Mouse (Mus musculus): ENCODE data around the gene Cdk18. TPM values are rescaled to one million over a fixed set of nuclear protein-coding genes. Genes with fewer than 3 reads are reported as not detected.

Cdk18 gene
- polyA plus RNA-seq, 1 experiment from 2014 or later, result 1.1 TPM

DNA sequence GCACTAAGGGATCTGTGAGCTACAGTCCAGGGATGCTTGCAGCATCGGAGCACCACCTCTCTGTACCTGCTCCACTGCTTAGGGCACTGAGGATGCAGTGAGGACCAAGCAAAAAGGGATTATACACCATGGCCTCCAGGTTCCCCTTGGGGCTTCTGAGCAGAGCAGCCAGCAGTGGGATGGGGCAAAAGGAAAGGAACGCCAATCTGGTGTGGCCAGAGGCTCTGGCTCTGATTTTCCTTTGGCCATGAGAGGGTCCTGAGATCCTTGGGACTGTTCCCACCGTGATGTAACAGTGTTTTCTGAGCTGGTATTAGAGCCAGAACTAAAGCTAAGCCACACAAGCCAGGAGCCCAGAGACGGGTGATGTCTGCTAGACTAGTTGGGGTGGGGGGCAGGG is 20.2 kb upstream of the Cdk18 start:
- Histone ChIP-seq H3K27me3 (peaks cover 39% of the 10 kb centered on the region), H3K4me3 (replicated peaks) (no peak overlapping the region), H3K4me1 (replicated peaks) (no peaks in the 10 kb centered on the region; the same call in 1 of the 2 replicates), H3K36me3 (no peaks in the 10 kb centered on the region), H3K27ac (no peak overlapping the region), H3K9me3 (replicated peaks) (no peaks in the 10 kb centered on the region), H3K9ac (no peak overlapping the region), H3K4me2 (no peak overlapping the region)
- DNase-seq (no peak), ATAC-seq (ENCODE audit: low read depth) (no peak)
- 46% methylated on average over 4 of the region's 4 CpGs for WGBS (ENCODE audit: insufficient replicate concordance)

DNA sequence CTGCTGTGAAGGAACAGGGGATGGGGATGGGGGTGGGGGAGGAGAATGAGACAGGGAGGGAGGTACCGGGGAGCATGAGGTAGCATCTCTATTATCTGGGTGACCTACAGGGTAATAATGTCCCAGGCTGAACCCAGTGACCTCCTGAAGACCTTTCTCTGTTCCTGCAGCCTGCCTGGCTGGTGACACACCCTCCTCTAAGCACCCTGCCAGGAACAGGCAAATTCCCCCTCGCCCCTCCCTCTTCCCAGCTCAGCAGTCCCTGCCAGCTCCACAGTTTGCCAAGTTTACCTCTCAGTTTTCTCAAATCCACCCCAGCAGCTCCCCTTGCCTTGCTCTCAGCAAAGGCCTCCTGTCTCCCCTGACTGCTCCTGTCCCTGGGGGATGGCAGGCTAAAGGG is 19.3 kb upstream of the Cdk18 start:
- Histone ChIP-seq H3K9me3 (replicated peaks) (no peaks in the 10 kb centered on the region), H3K4me1 (replicated peaks) (no peaks in the 10 kb centered on the region; the same call in 1 of the 2 replicates), H3K27ac (no peak overlapping the region), H3K36me3 (no peaks in the 10 kb centered on the region), H3K4me2 (no peak overlapping the region), H3K27me3 (peaks cover 34% of the 10 kb centered on the region), H3K4me3 (replicated peaks) (no peak overlapping the region), H3K9ac (no peak overlapping the region)
- 15% methylated on average over 2 of the region's 2 CpGs for WGBS (ENCODE audit: insufficient replicate concordance)
- ATAC-seq (ENCODE audit: low read depth), result no peak
- DNase-seq, result no peak

DNA sequence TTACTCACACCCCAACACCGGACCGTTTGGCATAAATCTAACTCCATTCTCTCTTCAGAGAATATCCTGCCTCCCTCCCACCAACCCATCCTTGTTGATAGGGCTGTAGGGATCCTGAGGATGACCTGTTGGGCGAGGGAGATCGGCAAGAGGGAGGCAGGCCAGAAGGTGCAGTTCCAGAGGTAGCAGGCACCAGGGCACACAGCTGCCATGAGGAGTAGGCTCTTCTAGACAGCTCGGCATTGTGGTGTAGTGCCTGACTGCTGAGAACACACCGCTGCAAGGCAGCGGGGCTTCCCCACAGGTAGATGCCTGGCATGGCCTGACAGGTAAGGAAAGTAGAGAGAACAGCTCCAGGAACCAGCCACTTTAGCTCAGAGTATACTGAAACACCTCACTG is 18.3 kb upstream of the Cdk18 start:
- WGBS (ENCODE audit: insufficient replicate concordance), result 34% methylated on average over 7 of the region's 7 CpGs
- H3K4me2 ChIP-seq, result no peak overlapping the region

DNA sequence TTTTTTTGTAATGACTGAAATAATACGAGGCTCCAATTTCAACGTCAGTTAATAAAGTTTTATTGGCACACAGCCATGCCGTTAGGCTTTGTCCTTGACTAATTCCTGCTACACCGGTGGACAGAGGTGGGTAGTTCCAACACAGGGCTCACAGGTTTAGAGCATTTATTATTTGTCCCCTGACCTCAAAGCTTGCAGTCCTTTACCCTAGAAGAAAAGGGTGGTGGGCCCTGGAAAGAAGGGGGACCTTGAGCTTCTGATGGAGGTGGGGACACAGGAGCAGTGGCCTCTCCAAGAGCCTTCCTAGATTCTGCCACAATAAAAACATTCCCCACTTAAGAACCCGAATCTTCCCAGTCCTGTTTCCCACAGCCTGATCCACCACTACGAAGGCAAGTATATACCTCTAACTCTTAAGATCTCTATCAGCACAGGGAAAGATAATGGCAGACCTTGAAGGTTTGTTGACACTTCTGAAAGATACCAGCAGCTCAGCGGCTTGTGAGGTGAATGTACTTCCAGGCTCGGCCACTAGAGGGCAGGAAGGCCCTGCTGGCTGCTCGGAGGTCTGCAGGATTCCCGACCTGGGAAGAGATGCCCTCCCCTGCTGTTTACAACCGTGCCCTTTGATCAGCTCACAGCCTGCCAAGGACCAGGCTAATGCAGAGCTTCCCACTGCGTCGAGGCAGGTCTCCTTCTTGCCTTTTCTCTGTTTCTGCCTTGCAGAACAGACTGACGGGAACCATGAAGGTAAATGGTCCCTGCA is 17.7 kb upstream of the Cdk18 start:
- 21% methylated on average over 14 of the region's 14 CpGs for WGBS (ENCODE audit: insufficient replicate concordance)
- no peak overlapping the region for H3K4me2 ChIP-seq
- no peak overlapping the region for H3K4me3 ChIP-seq (replicated peaks)
- no peaks in the 10 kb centered on the region for H3K36me3 ChIP-seq
- no peaks in the 10 kb centered on the region; the same call in 1 of the 2 replicates for H3K4me1 ChIP-seq (replicated peaks)
- ATAC-seq (ENCODE audit: low read depth) (peak; percentile 5; the same call in 1 of the 2 replicates), DNase-seq (peak; percentile 48)
- no peaks in the 10 kb centered on the region for H3K9me3 ChIP-seq (replicated peaks)
- H3K27ac ChIP-seq, result no peak overlapping the region
- no peak overlapping the region for H3K9ac ChIP-seq
- H3K27me3 ChIP-seq, result peaks cover 34% of the 10 kb centered on the region

More for the DNA sequence above, 18.3 kb upstream of the Cdk18 start:
- Histone ChIP-seq H3K27ac (no peak overlapping the region), H3K27me3 (peaks cover 34% of the 10 kb centered on the region), H3K36me3 (no peaks in the 10 kb centered on the region), H3K4me3 (replicated peaks) (no peak overlapping the region), H3K4me1 (replicated peaks) (no peaks in the 10 kb centered on the region; the same call in 1 of the 2 replicates), H3K9ac (no peak overlapping the region), H3K9me3 (replicated peaks) (no peaks in the 10 kb centered on the region)
- no peak for DNase-seq
- no peak; the same call in 1 of the 2 replicates for ATAC-seq (ENCODE audit: low read depth)

DNA sequence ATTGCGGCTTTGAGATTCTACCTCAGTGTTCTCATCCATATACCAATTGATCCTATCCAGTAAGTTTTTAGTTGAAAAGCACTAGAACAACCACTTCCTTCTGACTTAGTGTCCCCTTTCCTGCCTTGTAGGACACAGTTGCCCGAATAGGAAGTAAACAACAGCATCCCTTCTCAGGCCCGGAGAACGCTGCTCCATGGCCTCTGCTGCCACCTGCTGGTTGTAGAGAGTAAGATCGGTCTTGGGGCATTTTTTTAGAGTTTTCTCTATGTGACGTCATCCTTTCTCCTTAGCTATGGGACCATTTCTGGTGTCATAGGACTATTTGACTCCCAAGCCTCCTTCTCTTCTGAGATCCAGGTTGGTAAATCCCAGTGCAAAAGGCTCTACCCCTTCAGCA is 16.3 kb upstream of the Cdk18 start:
- Histone ChIP-seq H3K4me2 (peak overlapping the region; percentile 29; the same call in 1 of the 2 replicates), H3K4me1 (replicated peaks) (peaks cover 14% of the 10 kb centered on the region; the same call in 1 of the 2 replicates), H3K4me3 (replicated peaks) (no peak overlapping the region), H3K27ac (no peak overlapping the region), H3K9me3 (replicated peaks) (no peaks in the 10 kb centered on the region), H3K36me3 (no peaks in the 10 kb centered on the region), H3K9ac (no peak overlapping the region), H3K27me3 (peaks cover 33% of the 10 kb centered on the region)
- DNase-seq, result peak; percentile 60
- ATAC-seq (ENCODE audit: low read depth), result peak; percentile 21; the same call in 1 of the 2 replicates
- 7% methylated on average over 6 of the region's 6 CpGs for WGBS (ENCODE audit: insufficient replicate concordance)

DNA sequence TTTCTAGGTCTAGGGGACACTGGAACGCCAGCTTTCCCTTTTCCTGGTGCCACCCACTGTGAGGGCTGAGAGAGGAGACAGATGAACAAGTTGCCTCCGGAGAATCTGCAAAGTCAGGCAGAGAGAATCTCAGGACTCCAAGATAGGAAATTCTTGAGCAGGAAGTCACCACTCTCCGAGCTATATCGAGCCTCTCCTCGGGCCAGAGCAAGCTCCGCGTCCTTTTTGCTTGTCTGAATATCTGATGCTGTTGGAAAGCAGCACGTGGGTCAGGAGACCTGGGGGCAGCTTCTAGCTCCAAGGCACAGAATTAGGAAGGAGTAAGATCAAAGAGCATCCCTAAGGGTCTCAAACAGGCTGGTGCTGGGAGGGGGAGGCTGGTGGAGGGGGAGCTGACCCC is 14.2 kb upstream of the Cdk18 start:
- no peaks in the 10 kb centered on the region for H3K9me3 ChIP-seq (replicated peaks)
- no peak for ATAC-seq (ENCODE audit: low read depth)
- no peak overlapping the region for H3K4me3 ChIP-seq (replicated peaks)
- no peaks in the 10 kb centered on the region for H3K36me3 ChIP-seq
- H3K4me1 ChIP-seq (replicated peaks), result peaks cover 22% of the 10 kb centered on the region; the same call in 1 of the 2 replicates
- 35% methylated on average over 8 of the region's 8 CpGs for WGBS (ENCODE audit: insufficient replicate concordance)
- peaks cover 13% of the 10 kb centered on the region for H3K27me3 ChIP-seq
- no peak overlapping the region for H3K9ac ChIP-seq
- H3K27ac ChIP-seq, result no peak overlapping the region
- DNase-seq, result no peak
- no peak overlapping the region for H3K4me2 ChIP-seq

DNA sequence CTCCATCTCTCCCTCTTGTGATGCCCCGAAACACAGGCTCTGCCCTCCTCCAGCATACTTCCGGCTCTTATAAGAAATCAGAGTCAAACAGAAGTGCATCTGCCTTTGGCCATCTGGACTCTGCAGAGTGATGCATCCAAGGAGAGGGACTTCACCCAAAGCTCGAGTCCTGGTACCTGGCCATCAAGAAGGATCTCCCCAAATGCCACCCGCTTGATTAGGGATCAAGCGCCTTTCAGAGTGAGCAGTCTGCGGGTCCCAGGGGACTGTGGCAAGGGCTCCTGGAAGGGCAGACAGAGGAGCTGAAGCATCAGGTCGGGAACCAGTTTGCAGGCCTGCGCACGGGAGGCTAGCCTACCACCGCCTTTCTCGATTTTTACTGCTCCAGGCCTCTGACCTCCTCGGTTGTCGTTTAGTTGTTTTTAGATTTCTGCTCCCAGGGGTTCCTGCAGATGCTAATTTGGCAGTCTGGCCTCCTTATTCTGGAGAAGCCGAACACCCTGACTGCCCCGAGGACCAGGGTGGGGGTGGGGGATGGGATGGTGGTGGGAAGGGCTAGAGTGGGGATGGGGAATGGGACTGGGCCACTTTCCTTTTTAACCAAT is 13.7 kb upstream of the Cdk18 start:
- no peak overlapping the region for H3K4me3 ChIP-seq (replicated peaks)
- H3K9me3 ChIP-seq (replicated peaks), result no peaks in the 10 kb centered on the region
- H3K36me3 ChIP-seq, result no peaks in the 10 kb centered on the region
- 54% methylated on average over 15 of the region's 15 CpGs for WGBS (ENCODE audit: insufficient replicate concordance)
- no peak overlapping the region for H3K9ac ChIP-seq
- no peak overlapping the region for H3K4me2 ChIP-seq
- ATAC-seq (ENCODE audit: low read depth) (no peak), DNase-seq (no peak)
- H3K27me3 ChIP-seq, result peaks cover 8% of the 10 kb centered on the region
- H3K27ac ChIP-seq, result no peak overlapping the region
- peaks cover 22% of the 10 kb centered on the region; the same call in 1 of the 2 replicates for H3K4me1 ChIP-seq (replicated peaks)

DNA sequence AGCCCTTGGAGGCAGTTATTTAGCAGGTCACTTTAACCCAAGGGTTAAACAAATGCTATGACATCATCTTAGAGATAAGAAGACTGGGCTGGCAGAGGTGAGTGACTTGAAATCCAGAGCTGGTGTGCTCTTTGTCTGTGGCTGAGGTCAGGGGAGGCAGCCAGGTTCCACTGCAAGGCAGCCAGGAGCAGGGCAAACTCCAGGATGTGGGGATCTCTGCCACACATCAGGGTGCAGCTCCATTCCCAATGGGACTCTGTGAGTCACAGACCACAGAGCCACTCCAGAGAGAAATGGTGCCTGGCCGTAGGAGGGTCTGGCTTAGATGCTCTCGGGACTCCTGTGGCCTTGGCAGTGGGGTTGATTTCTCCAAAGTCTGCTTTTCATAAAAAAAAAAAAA is 12.4 kb upstream of the Cdk18 start:
- no peaks in the 10 kb centered on the region for H3K9me3 ChIP-seq (replicated peaks)
- no peak overlapping the region for H3K27ac ChIP-seq
- ATAC-seq (ENCODE audit: low read depth) (no peak; the same call in 1 of the 2 replicates), DNase-seq (no peak)
- H3K36me3 ChIP-seq, result no peaks in the 10 kb centered on the region
- 53% methylated on average over 2 of the region's 2 CpGs for WGBS (ENCODE audit: insufficient replicate concordance)
- no peak overlapping the region for H3K4me2 ChIP-seq
- H3K27me3 ChIP-seq, result no peaks in the 10 kb centered on the region
- no peak overlapping the region for H3K9ac ChIP-seq
- H3K4me3 ChIP-seq (replicated peaks), result no peak overlapping the region
- peaks cover 22% of the 10 kb centered on the region; the same call in 1 of the 2 replicates for H3K4me1 ChIP-seq (replicated peaks)

DNA sequence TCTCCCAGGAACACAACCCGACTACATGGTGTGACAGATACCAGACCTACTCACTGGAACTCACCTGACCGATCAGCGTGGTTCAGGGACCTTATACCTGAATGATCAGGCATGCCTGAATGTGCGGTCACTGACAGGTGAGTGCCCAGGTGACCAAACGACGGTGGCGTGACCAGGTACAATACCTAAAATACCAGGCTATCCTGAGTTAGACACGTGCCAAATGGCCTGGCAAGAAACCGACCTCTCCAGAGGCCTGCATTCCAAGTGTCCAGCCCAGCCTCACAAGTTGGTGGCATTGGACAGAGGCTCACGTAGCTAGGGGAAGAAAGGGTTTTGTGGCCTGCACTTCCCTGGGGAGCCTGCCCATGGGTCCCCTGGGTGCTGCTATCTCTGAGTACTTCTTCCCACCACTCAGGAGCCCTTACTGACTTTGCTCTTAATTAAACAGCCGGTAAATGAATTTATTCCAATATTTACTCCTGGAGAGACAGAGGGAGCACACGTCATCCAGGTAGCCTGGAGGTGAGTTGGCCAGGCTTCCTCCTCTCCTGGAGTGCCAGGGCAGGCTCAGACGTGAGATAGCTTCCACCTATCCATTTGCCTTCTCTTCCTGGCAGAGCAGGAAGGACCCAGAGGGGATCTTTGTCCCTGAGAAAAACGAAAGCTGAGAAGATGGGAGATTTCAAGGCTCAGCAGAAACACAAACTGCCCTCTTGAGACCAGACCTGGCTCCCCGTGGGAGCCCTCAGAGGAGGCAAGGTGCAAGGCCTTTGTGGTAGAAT is 11.5 kb upstream of the Cdk18 start:
- no peak for ATAC-seq (ENCODE audit: low read depth)
- H3K27me3 ChIP-seq, result no peaks in the 10 kb centered on the region
- H3K9ac ChIP-seq, result no peak overlapping the region
- WGBS (ENCODE audit: insufficient replicate concordance), result 60% methylated on average over 15 of the region's 15 CpGs
- no peak for DNase-seq
- no peak overlapping the region for H3K27ac ChIP-seq
- H3K4me3 ChIP-seq (replicated peaks), result no peak overlapping the region
- H3K4me2 ChIP-seq, result no peak overlapping the region
- H3K4me1 ChIP-seq (replicated peaks), result peaks cover 22% of the 10 kb centered on the region; the same call in 1 of the 2 replicates
- H3K36me3 ChIP-seq, result no peaks in the 10 kb centered on the region
- no peaks in the 10 kb centered on the region for H3K9me3 ChIP-seq (replicated peaks)

DNA sequence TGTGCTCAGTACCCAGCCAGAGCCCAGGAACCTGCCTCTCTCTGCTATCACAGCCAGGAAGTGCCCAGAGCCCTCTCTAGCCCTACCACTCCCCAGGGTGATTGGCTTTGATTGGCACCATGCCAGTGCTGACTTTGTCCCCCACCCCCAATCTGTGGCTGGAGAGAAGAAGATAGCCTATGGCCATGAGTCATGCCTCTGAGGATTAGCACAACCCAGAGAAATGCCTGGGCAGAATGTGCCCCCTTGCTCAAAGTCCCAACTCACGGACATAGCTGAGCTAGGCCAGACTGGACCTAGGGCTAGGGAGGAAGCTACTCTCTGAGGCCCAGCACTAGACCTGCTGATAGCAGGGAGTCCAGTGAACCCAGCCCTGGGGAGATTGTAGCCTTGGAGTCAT is 10.7 kb upstream of the Cdk18 start:
- H3K36me3 ChIP-seq, result no peaks in the 10 kb centered on the region
- H3K27me3 ChIP-seq, result no peaks in the 10 kb centered on the region
- no peak overlapping the region for H3K4me2 ChIP-seq
- ATAC-seq (ENCODE audit: low read depth), result peak; percentile 52; the same call in 1 of the 2 replicates
- 25% methylated on average over 1 of the region's 1 CpGs for WGBS (ENCODE audit: insufficient replicate concordance)
- no peak overlapping the region for H3K4me3 ChIP-seq (replicated peaks)
- no peak overlapping the region for H3K27ac ChIP-seq
- no peak overlapping the region for H3K9ac ChIP-seq
- no peak for DNase-seq
- no peaks in the 10 kb centered on the region for H3K9me3 ChIP-seq (replicated peaks)
- peaks cover 22% of the 10 kb centered on the region; the same call in 1 of the 2 replicates for H3K4me1 ChIP-seq (replicated peaks)

DNA sequence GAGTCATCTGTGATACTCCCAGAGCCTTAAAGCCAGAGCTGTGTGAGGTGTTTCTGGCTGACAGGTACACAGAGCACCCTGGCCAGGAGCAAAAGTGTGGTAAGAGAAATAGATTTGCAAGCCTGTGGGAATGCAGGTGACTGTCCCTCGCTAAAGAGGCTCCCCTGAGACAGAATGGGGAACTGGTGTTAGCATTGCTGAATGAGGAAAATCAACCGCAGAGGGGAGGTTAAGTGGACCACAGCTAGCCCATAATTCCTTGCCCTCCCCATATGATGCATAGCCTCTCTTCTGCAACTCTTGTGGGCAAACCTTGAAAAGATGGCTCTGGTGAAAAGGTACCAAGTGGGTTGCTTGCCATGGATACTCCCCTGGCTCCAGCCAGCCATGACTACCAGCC is 9.9 kb upstream of the Cdk18 start:
- ATAC-seq (ENCODE audit: low read depth), result no peak
- WGBS (ENCODE audit: insufficient replicate concordance), result 26% methylated on average over 2 of the region's 2 CpGs
- H3K9me3 ChIP-seq (replicated peaks), result no peaks in the 10 kb centered on the region
- H3K9ac ChIP-seq, result no peak overlapping the region
- H3K27me3 ChIP-seq, result no peaks in the 10 kb centered on the region
- no peak overlapping the region for H3K27ac ChIP-seq
- peaks cover 22% of the 10 kb centered on the region; the same call in 1 of the 2 replicates for H3K4me1 ChIP-seq (replicated peaks)
- H3K36me3 ChIP-seq, result no peaks in the 10 kb centered on the region
- no peak overlapping the region for H3K4me3 ChIP-seq (replicated peaks)
- no peak for DNase-seq
- no peak overlapping the region for H3K4me2 ChIP-seq

Measured in liver, embryonic 13.5 days (tissue).